ENCODE assay signal across 27 mouse cellular contexts in genomic region chr1:175808356-175808755, GRCm38 (mm10).
"Had no signal": no experiment of that assay in that cellular context is flagged by ENCODE, and none has a peak within 500 bp of the region (broad histone marks: within the 10 kb centered on the region; RNA-seq: fewer than 3 reads in every experiment).

No protein-coding gene starts in this region.

- ATAC-seq: hindbrain, embryonic 16.5 days; inflammation-experienced regulatory T-cells, adult 6 months; intestine, embryonic 15.5 days; intestine, postnatal 0 days; liver, postnatal 0 days had no signal

- H3K9ac ChIP-seq: heart, embryonic 12.5 days; hindbrain, embryonic 12.5 days; hindbrain, embryonic 14.5 days; intestine, embryonic 15.5 days; limb, embryonic 12.5 days; liver, embryonic 13.5 days; liver, embryonic 15.5 days; liver, postnatal 0 days had no signal

- H3K4me2 ChIP-seq: heart, embryonic 12.5 days; hindbrain, embryonic 12.5 days; hindbrain, embryonic 14.5 days; intestine, embryonic 15.5 days; limb, embryonic 12.5 days; liver, embryonic 11.5 days; liver, embryonic 13.5 days; liver, embryonic 15.5 days had no signal

- H3K27ac ChIP-seq: gastrocnemius, adult 2 months; heart, embryonic 10.5 days; hindbrain, embryonic 10.5 days; hindbrain, embryonic 12.5 days; hindbrain, embryonic 14.5 days; intestine, embryonic 15.5 days; layer of hippocampus, adult 2 months; limb, embryonic 10.5 days; limb, embryonic 12.5 days; liver, embryonic 13.5 days; liver, embryonic 15.5 days had no signal

- H3K27me3 ChIP-seq: heart, embryonic 12.5 days; hindbrain, embryonic 12.5 days; intestine, embryonic 15.5 days; limb, embryonic 12.5 days; liver, embryonic 13.5 days; liver, embryonic 15.5 days had no signal

- H3K4me1 ChIP-seq: heart, embryonic 10.5 days; hindbrain, embryonic 10.5 days; hindbrain, embryonic 12.5 days; intestine, embryonic 15.5 days; limb, embryonic 10.5 days; limb, embryonic 12.5 days; liver, embryonic 13.5 days; liver, embryonic 15.5 days had no signal

- H3K4me3 ChIP-seq: gastrocnemius, adult 2 months; heart, embryonic 10.5 days; heart, embryonic 12.5 days; hindbrain, embryonic 10.5 days; hindbrain, embryonic 12.5 days; intestine, embryonic 15.5 days; layer of hippocampus, adult 2 months; limb, embryonic 10.5 days; limb, embryonic 12.5 days; liver, embryonic 13.5 days; liver, embryonic 15.5 days had no signal

- H3K9me3 ChIP-seq: heart, embryonic 10.5 days; heart, embryonic 12.5 days; hindbrain, embryonic 10.5 days; hindbrain, embryonic 12.5 days; intestine, embryonic 15.5 days; limb, embryonic 10.5 days; limb, embryonic 12.5 days; liver, embryonic 15.5 days had no signal

- H3K36me3 ChIP-seq: heart, embryonic 10.5 days; heart, embryonic 12.5 days; hindbrain, embryonic 10.5 days; hindbrain, embryonic 12.5 days; intestine, embryonic 15.5 days; limb, embryonic 10.5 days; limb, embryonic 12.5 days; liver, embryonic 13.5 days; liver, embryonic 15.5 days had no signal

- DNase-seq: gastrocnemius, adult 2 months; gastrocnemius, postnatal 10 days; gastrocnemius, postnatal 25 days; heart, postnatal 10 days; heart, postnatal 4 days; kidney, adult 18-20 months; kidney, adult 8-10 months; kidney, postnatal 10 days; kidney, postnatal 25 days; kidney, postnatal 4 days; liver; liver, embryonic 13.5 days; liver, postnatal 0 days had no signal
